Mouse (Mus musculus) neutrophil, adult 5-6 weeks (primary cell): ENCODE measurements around the gene Ldah. TPM values are rescaled to one million over a fixed set of nuclear protein-coding genes. Genes with fewer than 3 reads are reported as not detected.

ENCODE experiments used
- ATAC-seq: fragments of 151-379, 151-347 bp; 2 replicates; pipeline ENCODE4 v1.8.0; 2017; ENCODE audit warnings: mild to moderate bottlenecking, moderate TSS enrichment; ENCODE audit not compliant: insufficient number of reproducible peaks, poor library complexity, low FRiP score, severe bottlenecking; ENCODE audit errors: extremely low read depth
- total RNA-seq: library from RNA; stranded (forward); fragments of 200-1000 nt; gene quantifications from 2 replicates; pipeline ENCODE4 v1.2.3, GENCODE M21; 2017

Ldah gene
- total RNA-seq, 1 experiment from 2014 or later: 30.8 TPM

DNA sequence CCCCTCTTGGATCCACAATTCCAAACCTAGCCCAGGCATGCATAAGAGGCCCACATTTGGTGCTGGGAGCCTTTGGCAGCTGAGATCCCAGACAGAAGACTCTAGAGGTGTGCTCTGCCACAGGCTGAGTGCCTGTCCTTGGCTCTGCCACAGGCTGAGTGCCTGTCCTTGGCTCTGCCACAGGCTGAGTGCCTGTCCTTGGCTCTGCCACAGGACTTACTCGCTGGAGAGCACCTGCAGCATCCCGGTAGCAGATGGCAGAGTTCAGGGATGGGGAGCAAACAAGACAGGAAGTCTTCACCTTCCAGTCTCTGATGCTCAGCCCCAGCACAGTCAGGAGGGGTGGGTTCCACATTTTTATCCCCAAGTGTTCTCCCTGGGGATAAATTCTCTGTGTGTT lies 97.4 kb downstream of the Ldah start:
- no peak for ATAC-seq

DNA sequence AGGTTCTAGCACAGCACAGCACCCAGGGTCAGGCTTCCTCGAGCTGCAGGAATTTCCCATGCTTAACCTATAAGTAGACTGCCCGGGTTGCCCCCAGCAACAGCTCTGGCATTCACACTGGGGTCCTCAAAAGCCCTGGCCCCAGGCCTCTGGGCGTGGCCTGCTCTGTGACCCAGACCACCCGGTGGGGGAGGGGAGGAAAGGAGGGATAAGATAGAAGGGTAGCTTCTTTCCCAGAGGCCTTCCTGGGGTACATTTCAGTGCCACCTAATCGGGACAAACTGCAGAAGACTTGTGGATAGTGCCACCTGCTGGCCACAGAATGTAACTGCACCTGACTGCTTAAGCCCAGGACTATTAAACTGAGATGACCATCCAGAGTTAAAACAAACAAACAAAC lies 98.5 kb downstream of the Ldah start:
- peak; percentile 40; the same call in 1 of the 2 replicates for ATAC-seq

DNA sequence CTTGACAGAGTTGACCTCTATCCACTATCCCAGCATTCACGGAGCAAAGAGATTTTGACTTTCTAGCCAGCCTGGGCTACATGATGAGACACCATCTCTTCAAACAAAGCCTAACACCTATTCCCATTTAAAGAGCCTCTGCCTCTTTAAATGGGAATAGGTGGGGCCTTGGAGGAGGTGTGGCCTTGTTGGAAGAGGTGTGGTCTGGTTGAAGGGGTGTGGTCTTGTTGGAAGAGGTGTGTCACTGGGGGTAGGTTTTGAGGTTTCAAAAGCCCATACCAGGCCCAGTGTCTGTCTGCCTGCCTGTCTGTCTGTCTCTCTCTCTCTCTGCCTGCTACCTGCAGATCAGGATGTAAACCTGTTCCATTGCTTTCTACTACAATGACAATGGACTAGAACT lies 99.0 kb downstream of the Ldah start:
- no peak for ATAC-seq

DNA sequence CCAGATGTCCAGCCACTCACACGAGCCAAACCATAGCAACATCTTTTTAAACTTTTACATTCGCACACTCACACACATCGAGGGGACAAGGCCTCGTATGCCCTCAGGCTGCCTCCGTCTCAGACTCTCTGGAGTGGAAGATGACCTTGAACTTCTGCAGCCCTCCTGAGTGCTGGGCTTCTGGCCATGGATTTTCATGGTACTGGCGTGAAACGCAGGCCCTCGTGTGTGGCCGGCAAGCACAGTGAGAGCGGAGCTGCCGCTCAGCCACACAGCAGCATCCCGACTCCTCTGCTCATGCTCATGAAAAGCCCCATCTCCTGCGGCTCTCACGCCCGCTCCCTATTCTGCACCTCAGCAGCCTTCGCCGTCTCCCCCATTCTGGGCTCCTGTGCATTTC lies 103.1 kb downstream of the Ldah start:
- no peak for ATAC-seq

DNA sequence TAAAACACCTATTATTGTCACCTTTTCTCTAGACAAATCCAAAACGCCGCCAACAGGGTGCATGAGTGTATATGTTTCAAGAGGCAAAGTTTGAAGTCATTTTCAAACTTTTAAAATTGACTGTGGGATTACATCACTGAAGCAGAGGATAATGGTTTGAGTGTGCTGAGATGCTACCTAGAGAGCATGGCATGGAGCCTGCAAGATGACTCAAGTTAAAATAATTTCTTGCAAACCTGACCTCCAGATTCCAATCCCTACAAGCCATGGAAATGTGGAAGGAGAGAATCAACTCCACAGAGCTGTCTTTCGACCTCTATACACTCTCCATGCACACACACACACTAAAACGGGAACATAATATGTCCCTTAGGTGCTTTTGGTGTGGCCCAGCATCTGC lies 104.4 kb downstream of the Ldah start:
- no peak for ATAC-seq

DNA sequence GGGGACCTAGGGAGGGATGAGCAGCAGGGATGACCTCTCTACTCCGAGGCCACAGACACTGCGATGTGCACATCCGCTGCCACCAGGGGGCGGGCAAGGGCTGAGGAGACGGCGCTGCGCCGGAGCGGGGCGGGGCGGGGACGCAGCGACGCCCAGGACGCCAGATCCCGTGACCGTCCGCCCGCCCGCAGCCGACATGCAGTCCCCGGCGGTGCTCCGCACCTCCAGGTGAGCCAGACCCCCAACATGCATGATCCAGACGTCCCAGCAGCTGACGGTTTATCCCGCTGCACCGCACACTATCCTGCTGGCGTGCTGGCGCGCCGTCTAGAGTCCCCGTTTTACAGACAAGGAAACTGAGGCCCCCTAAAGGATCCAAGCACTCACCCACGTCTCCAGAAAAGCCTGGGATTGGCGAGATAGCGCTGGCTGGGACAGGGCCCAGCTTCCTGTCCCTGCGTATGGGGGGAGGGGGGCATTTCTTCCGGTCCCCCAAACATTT lies 105.4 kb downstream of the Ldah start, which contains the start of gene Hs1bp3:
Hs1bp3 (plus strand) TSS at position 163 of the 502 bp plus-strand sequence.
- peak; percentile 82 for ATAC-seq

DNA sequence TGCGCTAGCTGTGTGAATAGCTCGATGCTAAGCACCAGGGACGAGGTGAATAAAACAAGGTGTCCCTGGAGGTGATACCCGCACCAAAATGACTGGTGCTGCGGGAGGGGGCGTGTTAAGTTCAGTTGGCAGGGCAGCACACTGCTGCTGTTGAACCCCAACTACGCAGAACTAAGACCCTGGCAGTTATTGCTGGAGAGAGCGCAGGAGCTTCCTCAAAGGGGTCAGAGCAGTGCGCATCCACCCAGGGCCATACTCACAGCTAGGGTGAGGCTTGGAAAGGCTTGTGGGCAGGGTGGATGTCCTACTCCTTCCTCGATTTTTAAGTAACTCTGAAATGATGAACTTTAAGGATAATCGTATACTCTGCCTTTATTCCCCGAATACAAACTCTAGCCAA lies 105.9 kb downstream of the Ldah start:
- ATAC-seq: no peak

DNA sequence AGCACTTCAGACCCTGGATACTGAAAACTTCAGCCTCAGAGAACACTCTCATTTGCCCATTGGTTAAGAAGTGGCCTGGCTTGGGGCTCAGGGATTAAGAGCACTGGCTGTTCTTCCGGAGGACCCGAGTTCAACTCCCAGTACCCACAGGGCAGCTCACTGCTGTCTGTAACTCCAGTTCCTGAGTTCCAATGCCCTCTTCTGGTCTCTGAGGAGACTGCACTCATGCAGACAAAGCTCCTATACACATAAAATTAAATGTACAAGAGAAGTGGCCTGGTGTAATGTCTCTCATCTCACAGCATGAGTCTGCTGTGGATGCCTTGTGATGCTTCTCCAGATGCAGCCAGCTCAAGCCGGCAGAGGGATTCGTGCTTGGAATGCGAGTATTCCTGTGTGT lies 108.6 kb downstream of the Ldah start:
- no peak for ATAC-seq

DNA sequence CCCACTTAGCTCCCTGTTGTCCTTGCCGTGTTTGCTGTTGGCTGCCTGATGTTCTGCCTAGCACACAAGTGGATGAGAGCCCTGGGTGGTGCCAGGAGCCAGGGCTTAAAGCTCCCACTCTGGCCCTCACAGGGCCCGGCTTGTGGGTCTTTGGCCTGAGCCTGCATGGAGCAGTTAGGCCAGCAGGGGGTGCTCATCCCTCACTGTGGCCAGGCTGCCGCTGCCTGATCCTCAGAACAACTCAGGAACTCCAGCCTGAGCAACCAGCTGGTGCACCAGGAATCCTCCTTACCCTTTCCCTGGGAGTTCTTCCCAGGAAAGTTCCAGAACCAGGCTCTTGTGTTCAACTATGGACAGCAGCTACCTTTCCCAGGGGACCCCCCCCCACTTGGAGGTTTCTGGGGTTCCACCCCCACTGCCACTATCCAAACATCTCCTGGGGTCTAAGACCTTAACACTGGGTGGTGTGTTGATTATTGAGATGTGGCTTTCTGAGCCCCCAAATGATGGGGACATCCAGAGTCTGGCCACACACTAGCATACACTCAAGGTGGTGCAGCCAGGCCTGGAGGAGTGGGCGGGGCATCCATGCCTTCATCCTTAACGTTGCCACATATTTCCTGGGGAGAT lies 112.3 kb downstream of the Ldah start:
- peak; percentile 73 for ATAC-seq

DNA sequence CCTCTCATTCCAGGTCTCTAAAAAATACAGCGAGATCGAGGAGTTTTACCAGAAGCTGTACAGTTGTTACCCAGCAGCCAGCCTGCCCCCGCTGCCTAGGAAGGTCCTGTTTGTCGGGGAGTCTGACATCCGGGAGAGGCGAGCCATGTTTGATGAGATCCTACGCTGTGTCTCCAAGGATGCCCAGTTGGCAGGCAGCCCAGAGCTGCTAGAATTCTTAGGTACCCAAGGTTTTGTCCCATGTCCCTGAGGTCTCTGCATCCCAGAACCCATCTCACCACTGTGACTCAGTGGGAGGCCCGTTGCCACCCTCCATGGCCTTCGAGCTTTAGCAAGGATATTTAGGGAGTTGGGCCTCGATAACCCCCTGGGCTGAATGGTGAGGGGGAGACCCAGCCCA lies 113.6 kb downstream of the Ldah start:
- ATAC-seq: no peak

DNA sequence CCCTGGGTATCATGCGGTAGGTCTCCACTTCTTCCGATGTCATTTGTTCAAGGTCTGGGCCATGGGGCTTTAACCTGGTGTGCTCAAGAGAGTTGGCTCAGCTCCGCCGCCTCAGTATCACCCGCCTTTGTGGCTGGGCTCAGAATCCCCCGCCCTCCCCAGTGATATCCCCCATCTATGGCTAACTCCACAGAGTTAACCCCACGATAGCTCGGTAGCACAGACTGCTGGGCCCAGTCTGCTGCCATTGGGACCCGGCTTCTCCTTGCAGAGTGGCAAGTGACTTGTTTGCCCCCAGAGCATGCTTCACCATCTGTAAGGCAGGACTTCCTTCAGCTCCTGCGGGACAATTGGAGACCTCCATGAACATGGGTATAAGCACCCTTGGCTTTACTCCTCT lies 116.2 kb downstream of the Ldah start:
- no peak for ATAC-seq

DNA sequence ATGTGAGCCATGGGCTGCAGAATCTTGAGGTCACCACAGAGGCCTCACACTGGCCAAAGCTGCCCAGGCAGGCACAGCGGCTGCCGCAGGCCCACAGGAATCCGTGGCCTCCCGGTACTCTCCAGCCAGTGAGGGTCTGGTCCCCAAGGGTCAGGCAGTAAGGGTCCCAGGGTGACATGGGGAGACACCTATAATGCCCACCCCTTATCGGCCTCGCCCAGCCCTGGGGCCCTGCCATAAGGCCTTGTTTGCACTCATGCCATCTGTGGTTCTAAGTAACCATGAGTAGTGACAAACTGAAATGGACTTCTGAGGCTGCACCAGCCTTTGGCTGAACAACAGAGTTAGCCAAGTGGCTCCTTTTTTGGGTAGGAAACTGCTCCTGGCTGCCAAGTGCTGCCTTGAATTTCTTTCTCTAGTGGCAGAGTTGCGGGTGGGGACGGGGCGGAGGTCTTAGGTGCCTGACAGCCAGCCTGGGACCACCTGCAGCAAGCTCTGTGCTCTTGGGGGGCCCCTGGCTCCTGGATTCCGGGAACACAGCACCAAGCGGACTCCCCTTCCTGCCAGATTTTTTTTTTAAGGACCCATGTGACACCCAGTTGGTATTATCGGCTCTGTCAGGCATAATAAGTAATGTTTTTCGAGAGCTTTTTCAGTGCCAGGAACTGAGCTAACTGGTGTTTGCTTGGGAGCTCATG lies 117.5 kb downstream of the Ldah start:
- ATAC-seq: no peak

DNA sequence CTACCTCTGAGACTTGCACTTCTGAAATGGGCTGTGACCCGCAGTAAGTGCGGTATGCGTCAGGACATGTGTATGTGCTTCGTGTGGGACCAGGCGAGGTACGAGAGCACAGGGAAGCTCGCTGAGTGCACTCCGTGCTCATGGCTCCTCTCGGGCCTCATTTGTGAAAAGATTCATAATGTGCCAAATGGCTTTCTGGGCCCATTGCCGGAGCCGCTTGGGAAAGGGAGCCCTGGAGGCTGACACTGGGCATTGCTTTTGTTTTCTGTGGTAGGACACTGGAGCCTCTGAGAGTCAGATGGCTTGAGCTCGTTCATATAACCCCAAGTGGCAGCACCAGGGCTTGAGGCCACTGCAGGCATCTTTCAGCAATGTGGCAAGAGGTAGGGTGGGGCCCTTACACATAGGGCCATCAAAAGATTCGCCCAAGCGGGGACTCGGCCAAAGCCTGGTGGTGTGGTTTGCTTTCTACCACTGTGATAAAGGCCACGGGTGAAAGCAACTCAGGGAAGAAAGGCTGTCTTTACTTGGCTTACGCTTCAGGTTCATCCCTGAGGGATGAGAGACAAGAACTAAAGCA lies 118.1 kb downstream of the Ldah start:
- ATAC-seq: no peak

DNA sequence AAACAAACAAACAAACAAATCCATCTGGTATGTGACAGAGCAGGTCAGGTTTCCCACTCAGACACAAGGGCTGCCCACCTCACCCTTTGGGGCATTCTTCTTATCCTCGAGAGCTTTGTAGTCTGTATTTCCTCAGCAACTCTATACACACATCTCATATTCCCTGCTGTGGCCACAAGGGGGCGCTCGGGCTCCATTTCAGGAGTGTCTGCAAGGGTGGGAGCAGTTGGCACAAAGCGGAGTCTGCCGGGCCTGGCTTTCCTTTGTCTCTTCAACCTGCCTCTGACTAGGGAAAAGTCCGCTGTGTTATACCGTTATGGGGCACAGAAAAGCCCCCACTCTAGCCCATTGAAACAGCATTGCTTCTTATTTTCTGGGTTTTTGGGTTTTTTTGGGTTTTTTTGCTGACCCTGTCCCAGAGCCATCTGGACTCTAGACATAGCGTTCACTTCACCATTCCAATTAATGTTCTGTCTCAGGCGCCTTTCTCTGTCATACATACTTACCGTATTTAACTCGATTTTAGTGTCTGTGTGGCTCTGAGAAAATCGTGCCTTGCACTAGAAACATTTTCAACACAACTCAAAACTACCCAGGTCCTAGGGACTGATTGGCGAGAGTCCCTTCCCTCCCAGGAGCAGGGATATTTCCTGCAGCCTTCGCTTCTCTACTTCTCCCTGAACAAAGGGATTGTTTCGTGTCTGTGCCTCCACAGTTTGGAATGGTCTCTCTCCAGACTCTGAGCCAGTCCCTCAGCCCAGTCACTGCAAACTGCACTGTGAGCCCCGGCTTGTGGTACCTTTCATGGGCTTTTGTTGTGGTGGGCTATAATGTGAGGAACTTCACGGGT lies 119.1 kb downstream of the Ldah start:
- peak; percentile 87 for ATAC-seq

DNA sequence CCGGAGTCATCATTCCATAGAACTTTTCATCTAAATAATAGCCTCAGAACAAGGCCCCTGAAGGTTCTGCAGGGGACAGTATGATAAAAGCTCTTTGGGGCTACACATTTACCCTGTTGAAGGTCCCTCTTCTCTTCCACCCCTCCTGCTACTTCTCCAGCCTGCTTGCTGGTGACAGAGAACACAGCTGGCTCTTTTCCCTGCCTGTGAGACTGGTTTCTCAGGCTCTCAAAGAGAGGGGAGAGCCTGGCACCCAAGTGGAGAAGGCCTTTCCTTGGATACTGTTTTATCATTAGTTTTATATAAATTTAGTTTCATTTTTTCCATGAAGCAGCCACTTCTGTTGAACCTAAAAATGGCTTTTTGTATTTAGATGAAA lies 119.8 kb downstream of the Ldah start:
- ATAC-seq: no peak

DNA sequence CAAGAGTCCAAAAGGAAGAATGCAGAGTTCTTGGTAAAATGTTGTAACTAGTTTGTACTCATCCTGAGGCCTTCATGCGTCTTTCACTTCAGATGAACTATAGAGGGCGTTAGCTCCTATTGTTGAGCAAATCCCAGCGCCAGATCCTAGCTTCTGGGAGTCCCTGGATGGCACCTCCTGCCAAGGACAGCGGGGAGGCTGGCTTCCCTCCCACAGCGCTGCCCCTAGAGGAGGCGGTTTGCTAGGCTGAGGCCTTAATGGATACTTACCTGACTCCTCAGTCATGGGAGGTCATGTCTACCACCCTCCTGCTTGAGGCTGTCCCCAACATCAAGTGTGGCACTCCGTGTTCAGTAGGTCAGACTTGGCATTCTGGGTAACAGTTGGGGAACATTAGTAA lies 121.3 kb downstream of the Ldah start:
- ATAC-seq: no peak

DNA sequence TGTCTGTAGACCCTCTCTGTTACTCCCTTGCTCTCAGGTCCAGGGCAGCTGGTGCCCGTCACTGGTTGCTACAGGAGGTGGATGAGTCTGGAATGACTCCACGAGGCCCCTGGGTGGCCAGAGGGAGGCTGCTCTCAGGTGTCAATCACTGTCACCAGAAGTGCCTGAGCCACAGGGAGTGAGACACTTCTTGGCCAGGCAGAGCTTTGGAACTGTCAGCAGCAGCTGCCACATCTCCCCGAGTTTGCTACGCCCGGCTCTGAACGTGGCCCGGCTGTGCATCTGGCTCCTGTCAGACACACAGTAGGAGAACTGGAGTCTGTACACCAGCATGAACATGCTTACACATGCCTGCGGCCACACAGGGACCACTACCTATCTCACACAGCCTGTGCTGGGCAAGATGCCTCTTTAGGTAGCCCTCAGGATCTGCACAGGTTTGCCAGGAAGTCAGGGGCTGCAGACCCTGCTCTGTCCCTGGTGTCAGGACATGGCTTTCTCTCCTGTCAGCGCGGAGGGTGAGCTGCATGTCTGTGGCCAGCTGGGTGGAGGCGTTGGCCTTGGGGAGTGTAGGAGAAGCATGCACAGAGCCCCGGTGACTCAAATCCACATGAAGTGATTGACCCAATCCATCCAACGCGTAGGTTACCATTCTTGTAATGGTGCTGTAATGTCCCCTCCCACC lies 123.7 kb downstream of the Ldah start:
- ATAC-seq: no peak

DNA sequence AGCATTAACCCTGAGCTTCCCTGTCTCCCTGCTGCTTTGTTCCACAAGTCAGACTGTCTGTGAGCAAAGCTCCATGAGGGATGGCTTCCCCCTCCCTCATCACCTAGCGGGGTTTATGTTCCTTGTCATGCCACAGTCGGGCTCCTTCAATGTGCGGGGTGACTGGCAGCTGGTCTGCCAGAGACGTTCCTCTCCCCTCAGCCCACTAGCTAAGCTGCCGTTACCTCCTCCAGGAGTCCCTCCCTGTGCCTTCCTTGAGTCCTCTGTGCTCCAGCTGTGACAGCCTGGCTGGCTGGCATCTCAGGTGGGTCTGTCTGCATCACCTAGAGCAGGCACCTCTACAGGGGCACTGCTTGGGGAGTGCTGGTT lies 124.3 kb downstream of the Ldah start:
- ATAC-seq: no peak

DNA sequence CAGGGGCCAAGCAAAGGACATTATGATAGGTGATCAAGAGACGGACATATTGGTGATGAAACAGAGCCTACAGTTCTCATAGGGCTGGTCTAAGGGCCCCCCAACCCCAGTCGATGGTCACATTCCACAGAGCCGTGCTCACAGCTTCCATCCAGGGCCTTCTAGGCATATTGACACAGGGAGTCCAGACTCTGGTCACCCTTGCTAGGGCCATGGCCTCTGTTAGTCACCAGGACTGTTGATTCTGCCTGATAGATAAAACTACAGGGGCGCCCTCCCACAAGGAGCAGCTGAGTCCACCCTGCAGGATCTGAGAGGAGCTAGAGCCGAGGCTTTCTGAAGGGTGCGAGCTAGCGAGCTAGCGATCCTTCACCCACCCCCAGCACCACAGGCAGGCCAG lies 125.7 kb downstream of the Ldah start:
- no peak for ATAC-seq
